Mouse (Mus musculus) embryo, embryonic 9.5 days (tissue): ENCODE results near the gene Rnf185.

Experiments used
- DNase-seq: peaks from one replicate; pipeline ENCODE4 v3.0.0-alpha.2; 2017; ENCODE audit errors: extremely low spot score

The Rnf185 gene

GRCm38 (mm10) chr11:3394520-3394919 is 57.6 kb downstream of the Rnf185 start:
- DNase-seq: no peak

GRCm38 (mm10) chr11:3392526-3392925 is 59.6 kb downstream of the Rnf185 start:
- no peak for DNase-seq

- DNase-seq: no peak
Observed at GRCm38 (mm10) chr11:3390789-3391188, 61.4 kb downstream of the Rnf185 start.

GRCm38 (mm10) chr11:3389996-3390395 is 62.2 kb downstream of the Rnf185 start:
- no peak for DNase-seq

- no peak for DNase-seq
Observed at GRCm38 (mm10) chr11:3387482-3388196, 64.5 kb downstream of the Rnf185 start.

GRCm38 (mm10) chr11:3386941-3387368 is 65.2 kb downstream of the Rnf185 start:
- DNase-seq: peak; percentile 76

GRCm38 (mm10) chr11:3382602-3383594 is 69.3 kb downstream of the Rnf185 start:
- no peak for DNase-seq

- no peak for DNase-seq
Observed at GRCm38 (mm10) chr11:3381148-3381814, 70.9 kb downstream of the Rnf185 start.

- DNase-seq: no peak
Observed at GRCm38 (mm10) chr11:3379427-3379826, 72.7 kb downstream of the Rnf185 start.

GRCm38 (mm10) chr11:3374741-3375140 is 77.4 kb downstream of the Rnf185 start:
- peak; percentile 37 for DNase-seq

- DNase-seq: peak; percentile 39
Observed at GRCm38 (mm10) chr11:3374293-3374645, 77.9 kb downstream of the Rnf185 start.

GRCm38 (mm10) chr11:3373591-3374292 is 78.4 kb downstream of the Rnf185 start:
- DNase-seq: no peak

- DNase-seq: no peak
Observed at GRCm38 (mm10) chr11:3371599-3372295, 80.4 kb downstream of the Rnf185 start.

GRCm38 (mm10) chr11:3370928-3371598 is 81.1 kb downstream of the Rnf185 start:
- DNase-seq: peak; percentile 88

- DNase-seq: no peak
Observed at GRCm38 (mm10) chr11:3370162-3370561, 82.0 kb downstream of the Rnf185 start.

- DNase-seq: no peak
Observed at GRCm38 (mm10) chr11:3369449-3369848, 82.7 kb downstream of the Rnf185 start.

GRCm38 (mm10) chr11:3368983-3369382 is 83.2 kb downstream of the Rnf185 start:
- no peak for DNase-seq

- DNase-seq: no peak
Observed at GRCm38 (mm10) chr11:3366411-3366810, 85.8 kb downstream of the Rnf185 start.
